Comparison of ENCODE assay signal across 23 mouse cellular contexts in the genomic region with DNA sequence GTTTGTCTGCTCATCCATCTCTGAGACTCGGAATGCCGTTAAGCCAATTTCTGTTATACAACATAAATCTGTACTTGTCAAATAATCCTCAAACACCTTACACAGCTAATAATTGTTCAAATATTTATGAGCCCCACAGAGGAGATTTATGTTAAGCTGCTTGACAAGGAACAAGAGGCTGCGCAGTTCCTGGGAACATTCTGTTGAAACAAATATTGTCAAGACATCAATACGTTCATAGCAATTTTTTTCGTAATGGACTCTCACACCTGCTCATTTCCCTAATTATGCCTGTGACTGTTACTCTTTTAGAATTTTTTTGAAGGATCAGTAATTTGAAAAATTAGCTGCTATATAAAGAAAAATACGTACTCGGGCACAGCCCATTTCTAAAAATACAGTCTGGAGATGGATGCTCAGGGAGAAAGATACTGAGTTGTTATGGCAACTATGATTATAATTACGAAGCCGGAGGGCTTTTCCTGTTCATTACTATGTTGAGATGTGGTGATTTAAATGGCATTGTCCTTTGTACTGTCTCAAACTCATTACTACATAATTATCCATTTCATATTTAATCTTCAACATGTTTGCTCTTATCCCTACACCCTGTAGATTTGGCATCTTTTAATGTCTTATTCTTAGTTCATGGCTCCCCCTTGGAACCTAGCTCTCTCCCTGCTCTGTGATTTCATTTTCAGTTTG. TPM values are rescaled to one million over a fixed set of nuclear protein-coding genes. Genes with fewer than 3 reads are reported as not detected.
A peak's percentile ranks its signal among the peaks of the same experiment; 100 is the strongest.
DNase-seq lines count a peak whose midpoint lies in the region; ATAC-seq lines count a peak whose summit lies in the region.
"Had no signal": no experiment of that assay in that cellular context is flagged by ENCODE, and none has a peak within 500 bp of the region (broad histone marks: within the 10 kb centered on the region; RNA-seq: fewer than 3 reads in every experiment).

No protein-coding gene starts in this region.

- peaks cover 25% of the 10 kb centered on the region for H3K27me3 ChIP-seq in hindbrain, embryonic 12.5 days
- peaks cover 35% of the 10 kb centered on the region for H3K27me3 ChIP-seq in hindbrain, embryonic 10.5 days (ENCODE audit: insufficient read depth, poor library complexity, severe bottlenecking)
- H3K27me3 ChIP-seq in forebrain, embryonic 16.5 days (replicated peaks; ENCODE audit: control insufficient read depth, insufficient read depth, low read length): 0 out of 2 replicates have a peak, but pooled peaks cover 3% of the 10 kb centered on the region
- peaks cover 8% of the 10 kb centered on the region for H3K27me3 ChIP-seq in midbrain, embryonic 16.5 days (ENCODE audit: control insufficient read depth, insufficient read depth, low read depth, low read length)

- ATAC-seq in hindbrain, embryonic 12.5 days (ENCODE audit: low FRiP score): no peak
- peak; percentile 67; the same call in 1 of the 2 replicates for ATAC-seq in forebrain, embryonic 16.5 days
- peak; percentile 64 for ATAC-seq in midbrain, embryonic 16.5 days
- ATAC-seq in megakaryocyte-erythroid progenitor cell, adult 5-6 weeks (replicated peaks; ENCODE audit: low FRiP score, low TSS enrichment, poor library complexity, severe bottlenecking): no peak
- ATAC-seq: intestine, postnatal 0 days; lung, postnatal 0 days had no signal

- no peaks in the 10 kb centered on the region for H3K36me3 ChIP-seq in hindbrain, embryonic 12.5 days
- H3K36me3 ChIP-seq in hindbrain, embryonic 10.5 days: no peaks in the 10 kb centered on the region
- H3K36me3 ChIP-seq in forebrain, embryonic 16.5 days (ENCODE audit: control insufficient read depth, insufficient read depth): no peaks in the 10 kb centered on the region
- no peaks in the 10 kb centered on the region for H3K36me3 ChIP-seq in midbrain, embryonic 16.5 days (ENCODE audit: control insufficient read depth, insufficient read depth, low read length)
- H3K36me3 ChIP-seq: G1E; heart, embryonic 15.5 days; neural tube, embryonic 12.5 days; stomach, embryonic 15.5 days had no signal

- H3K4me3 ChIP-seq in hindbrain, embryonic 12.5 days: no peak overlapping the region
- no peak overlapping the region for H3K4me3 ChIP-seq in hindbrain, embryonic 10.5 days
- no peak overlapping the region for H3K4me3 ChIP-seq in forebrain, embryonic 16.5 days (replicated peaks; ENCODE audit: low read length)
- H3K4me3 ChIP-seq in midbrain, embryonic 16.5 days (ENCODE audit: low read depth, low read length): no peak overlapping the region
- H3K4me3 ChIP-seq: heart, embryonic 15.5 days; neural tube, embryonic 12.5 days; stomach, embryonic 15.5 days had no signal

- peaks cover 18% of the 10 kb centered on the region for H3K4me1 ChIP-seq in hindbrain, embryonic 12.5 days
- H3K4me1 ChIP-seq in hindbrain, embryonic 10.5 days (replicated peaks): peaks cover 16% of the 10 kb centered on the region
- peaks cover 49% of the 10 kb centered on the region for H3K4me1 ChIP-seq in forebrain, embryonic 16.5 days (replicated peaks; ENCODE audit: control insufficient read depth, insufficient read depth, low read length)
- peaks cover 31% of the 10 kb centered on the region for H3K4me1 ChIP-seq in midbrain, embryonic 16.5 days (ENCODE audit: control insufficient read depth, insufficient read depth, low read length)

- DNase-seq in hindbrain, embryonic 10.5 days (ENCODE audit: low spot score): no peak
- peak; percentile 53 for DNase-seq in brain, adult 2 months (ENCODE audit: low read depth, low spot score)
- no peak for DNase-seq in right cerebral cortex, postnatal 36 days (ENCODE audit: low spot score in 2 of 2)
- no peak for DNase-seq in kidney, adult 11 months
- DNase-seq: adrenal gland, postnatal 25 days; cerebellum, adult 2 months; gastrocnemius, postnatal 25 days; layer of hippocampus, postnatal 36 days; liver; right cerebral cortex, postnatal 25 days; thymus, adult 2 months had no signal

- H3K4me2 ChIP-seq in hindbrain, embryonic 12.5 days (replicated peaks): no peak overlapping the region
- H3K4me2 ChIP-seq in forebrain, embryonic 16.5 days (ENCODE audit: low read length): peak overlapping the region; percentile 2; the same call in 1 of the 2 replicates
- H3K4me2 ChIP-seq in midbrain, embryonic 16.5 days (ENCODE audit: low read length): no peak overlapping the region
- H3K4me2 ChIP-seq: heart, embryonic 15.5 days; neural tube, embryonic 12.5 days; stomach, embryonic 15.5 days had no signal

- no peaks in the 10 kb centered on the region for H3K9me3 ChIP-seq in hindbrain, embryonic 12.5 days (replicated peaks)
- no peaks in the 10 kb centered on the region for H3K9me3 ChIP-seq in hindbrain, embryonic 10.5 days
- no peaks in the 10 kb centered on the region for H3K9me3 ChIP-seq in forebrain, embryonic 16.5 days (ENCODE audit: control insufficient read depth, low read length)
- no peaks in the 10 kb centered on the region for H3K9me3 ChIP-seq in midbrain, embryonic 16.5 days (replicated peaks; ENCODE audit: control insufficient read depth, low read length, poor library complexity, severe bottlenecking)
- H3K9me3 ChIP-seq: heart, embryonic 15.5 days; neural tube, embryonic 12.5 days; stomach, embryonic 15.5 days had no signal

- 79% methylated on average over 9 of the region's 9 CpGs for WGBS in hindbrain, embryonic 12.5 days
- WGBS in hindbrain, embryonic 10.5 days: 93% methylated on average over 9 of the region's 9 CpGs
- WGBS in forebrain, embryonic 16.5 days: 32% methylated on average over 9 of the region's 9 CpGs
- WGBS in midbrain, embryonic 16.5 days: 44% methylated on average over 9 of the region's 9 CpGs

- peak overlapping the region; percentile 64 for H3K27ac ChIP-seq in hindbrain, embryonic 12.5 days
- H3K27ac ChIP-seq in hindbrain, embryonic 10.5 days: no peak overlapping the region
- peak overlapping the region; percentile 77 for H3K27ac ChIP-seq in forebrain, embryonic 16.5 days (ENCODE audit: low read length)
- H3K27ac ChIP-seq in midbrain, embryonic 16.5 days (ENCODE audit: low read length): peak overlapping the region; percentile 79
- H3K27ac ChIP-seq: heart, embryonic 15.5 days; neural tube, embryonic 12.5 days; stomach, embryonic 15.5 days had no signal

- H3K9ac ChIP-seq in hindbrain, embryonic 12.5 days: no peak overlapping the region
- H3K9ac ChIP-seq in forebrain, embryonic 16.5 days (replicated peaks; ENCODE audit: low read depth, low read length): no peak overlapping the region; the same call in 1 of the 2 replicates
- no peak overlapping the region for H3K9ac ChIP-seq in midbrain, embryonic 16.5 days (ENCODE audit: low read depth, low read length)
- H3K9ac ChIP-seq: heart, embryonic 15.5 days; neural tube, embryonic 12.5 days; stomach, embryonic 15.5 days had no signal

RNA-seq across cellular contexts. Expression of gene Cpxm2, which starts 3.9 kb away (rescaled TPM):
- polyA plus RNA-seq in hindbrain, embryonic 12.5 days (2016; fragmentation: Nextera tagmentation; extraction: Ambion mirVana): 7.9 and 8.2 TPM in 2 replicates
- polyA plus RNA-seq in hindbrain, embryonic 10.5 days (2016; fragmentation: Nextera tagmentation; extraction: Ambion mirVana): 0.75 and 1.1 TPM in 2 replicates
- 1.5 and 3.0 TPM in 2 replicates for polyA plus RNA-seq in forebrain, embryonic 16.5 days (2015; fragmentation: Nextera tagmentation; extraction: Ambion mirVana)
- polyA plus RNA-seq in midbrain, embryonic 16.5 days (2015; fragmentation: Nextera tagmentation; extraction: Ambion mirVana): 1.3 and 1.6 TPM in 2 replicates
- not detected in 2 replicates for total RNA-seq in megakaryocyte-erythroid progenitor cell, adult 5-6 weeks (2014; fragmentation: Nextera tagmentation)
- total RNA-seq in megakaryocyte-erythroid progenitor cell, adult 5-6 weeks (2017): not detected in 2 replicates
- total RNA-seq: hematopoietic stem cell, adult 5-6 weeks; monocyte, adult 5-6 weeks had no signal
- polyA plus RNA-seq: G1E had no signal

Comparison
In these comparisons a context has a peak if more than half of its experiments do, and no peak if none do; other contexts are left out.
1. ATAC-seq: peak in forebrain, embryonic 16.5 days (single experiment) and midbrain, embryonic 16.5 days (single experiment); none in hindbrain, embryonic 12.5 days (single experiment) and megakaryocyte-erythroid progenitor cell, adult 5-6 weeks (single experiment).